8 mouse cellular contexts compared by ENCODE assay signal in genomic region chr17:25579332-25580047, GRCm38 (mm10). TPM values are rescaled to one million over a fixed set of nuclear protein-coding genes. Genes with fewer than 3 reads are reported as not detected.
A peak's percentile ranks its signal among the peaks of the same experiment; 100 is the strongest.
DNase-seq lines count a peak whose midpoint lies in the region; ATAC-seq and TF ChIP-seq lines count a peak whose summit lies in the region.

No protein-coding gene starts in this region.

- TF ChIP-seq POLR2A in spleen, adult 2 months (IDR thresholded peaks at IDR 0.05; ENCODE audit: low read depth, low read length), result no peak

- no peak overlapping the region; the same call in 1 of the 2 replicates for H3K27ac ChIP-seq in spleen, adult 2 months (ENCODE audit: insufficient read depth, low read length)
- peak overlapping the region; percentile 60; the same call in 1 of the 2 replicates for H3K27ac ChIP-seq in hindbrain, postnatal 0 days

- peak; percentile 50 for DNase-seq in adrenal gland, adult 2 months
- DNase-seq in adrenal gland, adult (ENCODE audit: inconsistent age in 2 of 2, low spot score in 1 of 2), result no peak
- no peak for DNase-seq in spleen, adult 2 months (ENCODE audit: low read depth in 1 of 2, low spot score in 2 of 2)
- no peak for DNase-seq in spleen, adult 18-20 months
- no peak for DNase-seq in hindbrain, postnatal 0 days (ENCODE audit: low spot score)
- DNase-seq in spleen, postnatal 10 days (ENCODE audit: low spot score in 2 of 2), result no peak
- DNase-seq in retina, postnatal 1 day, result no peak

- H3K9ac ChIP-seq in hindbrain, postnatal 0 days (replicated peaks; ENCODE audit: low read length), result peak overlapping the region; percentile 56

- no peaks in the 10 kb centered on the region for H3K27me3 ChIP-seq in spleen, adult 2 months (ENCODE audit: control insufficient read depth, insufficient read depth, low read length)
- H3K27me3 ChIP-seq in hindbrain, postnatal 0 days (ENCODE audit: insufficient read depth, low read length), result no peaks in the 10 kb centered on the region

- 7% methylated on average over 21 of the region's 21 CpGs for WGBS in spleen, adult 2 months
- 7% methylated on average over 21 of the region's 21 CpGs for WGBS in hindbrain, postnatal 0 days

- no peak for TF ChIP-seq CTCF in spleen, adult 2 months (IDR thresholded peaks at IDR 0.05; ENCODE audit: extremely low read depth, insufficient read depth, insufficient read length, insufficient replicate concordance)
- no peak for TF ChIP-seq CTCF in hindbrain, postnatal 0 days (IDR thresholded peaks at IDR 0.05; ENCODE audit: low read depth)

- peak overlapping the region; percentile 71 for H3K4me2 ChIP-seq in hindbrain, postnatal 0 days (ENCODE audit: low read depth, low read length)

- ATAC-seq in hindbrain, postnatal 0 days, result peak; percentile 60
- peak; percentile 5 for ATAC-seq in megakaryocyte progenitor cell, adult 5-6 weeks (replicated peaks; ENCODE audit: poor library complexity)

- H3K36me3 ChIP-seq in spleen, adult 2 months (ENCODE audit: control insufficient read depth, insufficient read depth, low read length), result no peaks in the 10 kb centered on the region
- no peaks in the 10 kb centered on the region for H3K36me3 ChIP-seq in hindbrain, postnatal 0 days (ENCODE audit: insufficient read depth, low read length)

- no peaks in the 10 kb centered on the region for H3K9me3 ChIP-seq in hindbrain, postnatal 0 days (ENCODE audit: low read length)

- peaks cover 9% of the 10 kb centered on the region; the same call in 1 of the 2 replicates for H3K4me1 ChIP-seq in spleen, adult 2 months (ENCODE audit: control insufficient read depth, insufficient read depth, insufficient read length)
- 0 out of 2 replicates have a peak, but pooled peaks cover 5% of the 10 kb centered on the region for H3K4me1 ChIP-seq in hindbrain, postnatal 0 days (ENCODE audit: insufficient read depth, low read length)

- peak overlapping the region; percentile 75 for H3K4me3 ChIP-seq in spleen, adult 2 months (ENCODE audit: extremely low read depth, insufficient read depth, insufficient read length)
- peak overlapping the region; percentile 50 for H3K4me3 ChIP-seq in hindbrain, postnatal 0 days (ENCODE audit: low read length)

RNA-seq across cellular contexts. Expression of gene Lmf1, which starts 0.6 kb away (rescaled TPM):
- total RNA-seq in adrenal gland, adult 2 months (2021), result 10 to 100 TPM; 40.4 to 42.6 TPM
- 30.3 and 35.8 TPM in 2 replicates for polyA plus RNA-seq in adrenal gland, adult 2 months (2012; rRNA removed)
- 13.1 and 15.6 TPM in 2 replicates for polyA plus RNA-seq in spleen, adult 2 months (2012; rRNA removed)
- total RNA-seq in hindbrain, postnatal 0 days (2014; rRNA removed), result 38.1 and 45.1 TPM in 2 replicates
- 21.4 and 22.4 TPM in 2 replicates for polyA plus RNA-seq in hindbrain, postnatal 0 days (2015; fragmentation: Nextera tagmentation; extraction: Ambion mirVana)
- total RNA-seq in megakaryocyte progenitor cell, adult 5-6 weeks (2015), result 23.2 and 25.6 TPM in 2 replicates
- 11.7 and 14.1 TPM in 2 replicates for total RNA-seq in megakaryocyte progenitor cell, adult 5-6 weeks (2017)

RNA-seq across cellular contexts. Expression of gene Sox8, which starts 9.0 kb away (rescaled TPM):
- 1 to 10 TPM in 1 of 2 experiments, under 1 TPM in 1; 0.83 to 1.5 TPM for total RNA-seq in adrenal gland, adult 2 months (2021)
- 1.6 and 2.8 TPM in 2 replicates for polyA plus RNA-seq in adrenal gland, adult 2 months (2012; rRNA removed)
- 0.65 and 0.83 TPM in 2 replicates for polyA plus RNA-seq in spleen, adult 2 months (2012; rRNA removed)
- total RNA-seq in hindbrain, postnatal 0 days (2014; rRNA removed), result 52.1 and 54.5 TPM in 2 replicates
- 28.9 and 31.5 TPM in 2 replicates for polyA plus RNA-seq in hindbrain, postnatal 0 days (2015; fragmentation: Nextera tagmentation; extraction: Ambion mirVana)
- total RNA-seq in megakaryocyte progenitor cell, adult 5-6 weeks (2015), result not detected in 2 replicates
- total RNA-seq in megakaryocyte progenitor cell, adult 5-6 weeks (2017), result not detected in 2 replicates

Comparison
In these comparisons a context has a peak if more than half of its experiments do, and no peak if none do; other contexts are left out.
1. RNA of gene Sox8, which starts 9.0 kb away (total RNA-seq): 52.1 to 54.5 TPM in hindbrain, postnatal 0 days; 0.83 to 1.5 TPM in adrenal gland, adult 2 months and not detected in megakaryocyte progenitor cell, adult 5-6 weeks; every median in the first group is over 10 times any median in the second.